Mouse (Mus musculus): ENCODE results near the gene Ptdss2.

Ptdss2 gene

GRCm38 (mm10) chr7:141122245-141122644 lies at the start of gene Ptdss2:
Gene Ptdss2 (plus strand): TSS chr7:141122382.
- CTCF ChIA-PET, result interaction anchor here (0.9 kb wide), 1 partner anchor 40 kb away, joined by 3 read pairs; no protein-coding TSS in a partner anchor

GRCm38 (mm10) chr7:141073782-141074181 lies 48.4 kb upstream of the Ptdss2 start:
- CTCF ChIA-PET, result no interaction called here

- CTCF ChIA-PET, result no interaction called here
Observed at GRCm38 (mm10) chr7:141077841-141078240, 44.3 kb upstream of the Ptdss2 start, which contains the start of gene Pkp3. Gene Pkp3 (plus strand): TSS chr7:141078218.

GRCm38 (mm10) chr7:141078876-141079275 lies 43.3 kb upstream of the Ptdss2 start:
- CTCF ChIA-PET, result interaction anchor here (0.7 kb wide), 1 partner anchor 137 kb away, joined by 3 read pairs; no protein-coding TSS in a partner anchor

- CTCF ChIA-PET, result no interaction called here
Observed at GRCm38 (mm10) chr7:141079481-141080449, 42.4 kb upstream of the Ptdss2 start.

GRCm38 (mm10) chr7:141087894-141088293 lies 34.3 kb upstream of the Ptdss2 start:
- CTCF ChIA-PET, result no interaction called here

GRCm38 (mm10) chr7:141088473-141088872 lies 33.7 kb upstream of the Ptdss2 start:
- CTCF ChIA-PET, result no interaction called here

GRCm38 (mm10) chr7:141090228-141090627 lies 32.0 kb upstream of the Ptdss2 start:
- CTCF ChIA-PET, result interaction anchor here (0.7 kb wide), 1 partner anchor 815 kb away, joined by 3 read pairs; no protein-coding TSS in a partner anchor

GRCm38 (mm10) chr7:141092051-141092735 lies 30.0 kb upstream of the Ptdss2 start:
- CTCF ChIA-PET, result interaction anchor here (1.2 kb wide), 1 partner anchor 21 kb away, joined by 3 read pairs; no protein-coding TSS in a partner anchor

GRCm38 (mm10) chr7:141093950-141094349 lies 28.2 kb upstream of the Ptdss2 start:
- CTCF ChIA-PET, result interaction anchor here (0.5 kb wide), 1 partner anchor 142 kb away, joined by 7 read pairs; no protein-coding TSS in a partner anchor

- CTCF ChIA-PET, result no interaction called here
Observed at GRCm38 (mm10) chr7:141094487-141095205, 27.5 kb upstream of the Ptdss2 start.

GRCm38 (mm10) chr7:141096021-141096420 lies 26.2 kb upstream of the Ptdss2 start:
- CTCF ChIA-PET, result interaction anchor here (0.6 kb wide), 1 partner anchor 299 kb away, joined by 3 read pairs; no protein-coding TSS in a partner anchor

- CTCF ChIA-PET, result no interaction called here
Observed at GRCm38 (mm10) chr7:141096649-141097056, 25.5 kb upstream of the Ptdss2 start.

- CTCF ChIA-PET, result no interaction called here
Observed at GRCm38 (mm10) chr7:141097177-141097576, 25.0 kb upstream of the Ptdss2 start.

GRCm38 (mm10) chr7:141099911-141100691 lies 22.1 kb upstream of the Ptdss2 start, which contains the start of gene Sigirr:
Gene Sigirr (minus strand): TSS chr7:141100572.
- CTCF ChIA-PET, result interaction anchor here (0.5 to 0.6 kb wide), 2 partner anchors 257 to 362 kb away, joined by 3 to 4 read pairs; no protein-coding TSS in a partner anchor

- CTCF ChIA-PET, result no interaction called here
Observed at GRCm38 (mm10) chr7:141103161-141103560, 19.0 kb upstream of the Ptdss2 start.

- CTCF ChIA-PET, result no interaction called here
Observed at GRCm38 (mm10) chr7:141115874-141116273, 6.3 kb upstream of the Ptdss2 start.

GRCm38 (mm10) chr7:141117636-141118035 lies 4.5 kb upstream of the Ptdss2 start, which contains the start of gene Ano9:
Gene Ano9 (minus strand): TSS chr7:141117806.
- CTCF ChIA-PET, result no interaction called here

GRCm38 (mm10) chr7:141119487-141119886 lies 2.7 kb upstream of the Ptdss2 start:
- CTCF ChIA-PET, result no interaction called here

GRCm38 (mm10) chr7:141120605-141121004 lies 1.6 kb upstream of the Ptdss2 start:
- CTCF ChIA-PET, result no interaction called here

All from spleen, embryonic (tissue).